Mouse (Mus musculus) hindbrain, embryonic 15.5 days (tissue): ENCODE data around the gene Mterf1b. TPM values are rescaled to one million over a fixed set of nuclear protein-coding genes. Genes with fewer than 3 reads are reported as not detected.

Experiments
- polyA plus RNA-seq: library from polyadenylated mRNA; unstranded; fragments of >200 nt; fragmentation: Nextera tagmentation; extraction: Ambion mirVana; gene quantifications from 2 replicates; pipeline ENCODE4 v1.2.1, GENCODE M21; 2015

Mterf1b gene
- polyA plus RNA-seq, 1 experiment from 2014 or later, result 1.9 TPM

Other genes with a start within 250 kb of the Mterf1b start
- 135 and 140 TPM in 2 replicates for gene Cyp51, start 87.6 kb upstream of the Mterf1b start, polyA plus RNA-seq